Mouse (Mus musculus) cerebellum, adult 11-12 months (tissue): ENCODE data around the gene Sec24c.
"Not testable (repeated sequence)": the region's sequence is repeated elsewhere in the genome, so short reads cannot be mapped to it uniquely, and the experiment has no call there.

Experiments
- DNase-seq: peaks from one replicate; pipeline ENCODE4 v3.0.0; 2022

Sec24c gene

DNA sequence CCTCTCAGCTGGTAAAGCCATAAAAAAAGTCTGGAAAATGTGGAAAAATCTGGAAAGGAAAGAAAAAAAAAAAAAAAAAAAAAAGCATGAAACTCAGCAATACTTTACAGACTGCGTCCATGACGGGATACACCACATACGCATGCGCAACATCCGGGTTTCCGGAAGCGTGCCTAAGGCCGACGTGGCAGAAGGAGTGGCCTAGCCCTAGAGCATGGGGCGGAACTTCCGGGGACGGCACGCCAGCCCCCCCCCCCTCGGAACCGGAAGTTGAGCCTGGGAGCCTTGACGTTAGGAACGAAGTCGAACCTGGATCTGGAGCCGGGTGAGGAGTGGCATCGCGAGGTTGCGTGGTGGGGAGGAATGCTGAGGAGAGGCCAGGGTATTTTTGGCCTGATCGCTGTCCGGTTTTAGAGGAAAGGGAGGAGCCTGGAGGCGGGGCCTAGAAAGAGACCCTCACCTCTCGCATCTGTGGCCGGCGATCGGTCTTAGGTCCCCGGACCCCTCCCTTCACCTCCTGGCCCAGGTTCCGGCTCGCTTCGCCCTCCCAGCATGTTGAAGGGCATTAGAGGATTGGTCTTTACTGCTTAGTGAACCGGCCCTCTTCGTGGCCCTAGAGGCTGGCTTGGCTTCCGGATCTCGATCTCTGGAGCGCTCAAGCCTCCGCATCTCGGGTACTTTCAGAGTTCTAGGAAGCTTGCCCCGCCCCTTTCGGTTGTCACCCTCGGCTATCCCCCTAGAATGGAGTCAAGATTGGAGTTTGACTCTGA lies at the start of gene Sec24c:
Gene Sec24c (plus strand): TSS at position 245 of the 770 bp plus-strand sequence.
- peak; percentile 97 for DNase-seq

DNA sequence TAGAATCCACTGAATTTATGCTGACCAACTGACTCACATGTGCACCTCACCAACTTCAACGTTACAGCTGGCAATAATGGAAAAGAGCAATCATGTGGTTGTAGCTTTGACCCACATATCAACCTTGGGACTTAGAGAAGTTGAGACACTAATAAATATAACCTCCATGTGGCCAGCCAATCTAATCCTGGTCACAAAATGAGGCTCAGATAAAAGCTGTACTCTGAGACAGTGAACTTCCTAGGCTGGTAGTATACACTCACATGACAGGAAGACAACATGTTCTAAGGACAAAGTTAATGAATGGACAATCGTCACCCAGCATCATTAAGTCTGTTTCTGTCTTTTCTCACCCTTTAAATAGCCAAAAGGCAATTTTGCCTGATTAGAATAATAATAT lies 47.7 kb upstream of the Sec24c start:
- DNase-seq: no peak

DNA sequence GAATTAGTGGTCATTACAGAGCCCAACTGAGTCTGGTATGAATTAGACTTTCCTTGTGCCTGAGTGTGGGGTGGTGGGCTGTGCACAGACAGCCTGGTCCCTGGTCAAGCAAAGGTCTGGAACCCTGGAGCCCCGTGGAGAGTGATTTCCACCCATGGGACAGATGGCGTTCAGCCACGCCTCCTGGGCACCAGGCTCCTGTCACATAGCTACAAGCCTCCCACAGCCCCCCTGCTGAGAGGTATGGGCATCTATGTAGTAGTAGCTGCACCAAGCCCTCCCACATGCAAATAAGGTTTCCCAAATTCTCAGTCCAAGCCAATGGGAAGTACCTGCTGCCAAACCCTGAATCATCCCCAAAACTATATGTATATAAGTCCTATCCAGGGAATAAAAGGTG lies 47.1 kb upstream of the Sec24c start:
- DNase-seq: peak; percentile 37

DNA sequence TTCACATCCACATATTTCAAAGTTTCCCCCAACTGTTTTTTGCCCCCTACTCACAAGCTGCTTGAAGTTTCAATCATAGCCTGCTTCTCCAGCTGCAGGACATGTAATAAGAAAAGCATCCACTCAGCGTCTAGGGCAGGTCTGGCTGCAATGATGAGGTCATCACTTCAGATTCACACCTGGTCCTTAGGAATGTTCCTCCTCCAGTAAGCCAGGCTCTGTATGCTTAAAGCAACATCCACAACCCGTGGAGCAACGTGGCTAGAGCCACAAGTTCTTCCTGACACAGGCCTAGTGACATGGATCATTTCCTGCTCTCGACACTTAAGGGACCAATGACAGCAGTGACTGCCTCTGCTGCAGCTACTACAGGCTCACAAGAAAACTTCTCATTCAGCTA lies 42.9 kb upstream of the Sec24c start:
- DNase-seq: no peak

DNA sequence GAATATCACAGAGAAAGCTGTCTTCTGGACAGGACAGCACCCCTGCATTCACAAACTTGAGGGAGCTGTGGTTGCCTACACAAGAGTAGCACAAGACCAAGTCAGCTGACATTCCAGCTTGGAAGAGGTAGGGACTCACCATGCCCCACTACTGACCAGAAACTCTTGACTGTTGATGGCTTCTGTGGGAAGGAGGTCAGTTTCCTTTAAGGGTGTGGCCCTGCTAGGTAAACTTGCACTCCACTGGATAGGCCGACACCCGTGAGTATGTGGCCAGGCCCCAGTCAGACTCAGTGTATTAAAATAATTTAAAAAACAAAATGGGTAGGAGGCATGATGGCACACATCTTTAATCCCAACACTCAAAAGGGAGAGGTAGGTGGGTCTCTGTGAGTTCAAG lies 38.6 kb upstream of the Sec24c start:
- no peak for DNase-seq

DNA sequence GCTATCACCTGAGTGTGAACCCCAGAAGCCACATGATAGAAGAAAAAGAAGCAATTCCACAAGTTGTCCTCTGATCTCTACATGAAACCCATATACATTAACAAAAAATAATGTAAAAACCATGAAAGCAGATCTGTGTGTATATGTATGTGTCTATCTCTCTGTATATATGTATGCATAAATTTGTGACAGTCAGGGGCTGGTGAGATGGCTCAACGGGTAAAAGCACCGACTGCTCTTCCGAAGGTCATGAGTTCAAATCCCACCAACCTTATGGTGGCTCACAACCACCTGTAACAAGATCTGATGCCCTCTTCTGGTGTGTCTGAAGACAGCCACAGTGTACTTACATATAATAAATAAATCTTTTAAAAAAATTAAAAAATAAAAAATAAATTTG lies 37.1 kb upstream of the Sec24c start:
- not testable (repeated sequence) for DNase-seq

DNA sequence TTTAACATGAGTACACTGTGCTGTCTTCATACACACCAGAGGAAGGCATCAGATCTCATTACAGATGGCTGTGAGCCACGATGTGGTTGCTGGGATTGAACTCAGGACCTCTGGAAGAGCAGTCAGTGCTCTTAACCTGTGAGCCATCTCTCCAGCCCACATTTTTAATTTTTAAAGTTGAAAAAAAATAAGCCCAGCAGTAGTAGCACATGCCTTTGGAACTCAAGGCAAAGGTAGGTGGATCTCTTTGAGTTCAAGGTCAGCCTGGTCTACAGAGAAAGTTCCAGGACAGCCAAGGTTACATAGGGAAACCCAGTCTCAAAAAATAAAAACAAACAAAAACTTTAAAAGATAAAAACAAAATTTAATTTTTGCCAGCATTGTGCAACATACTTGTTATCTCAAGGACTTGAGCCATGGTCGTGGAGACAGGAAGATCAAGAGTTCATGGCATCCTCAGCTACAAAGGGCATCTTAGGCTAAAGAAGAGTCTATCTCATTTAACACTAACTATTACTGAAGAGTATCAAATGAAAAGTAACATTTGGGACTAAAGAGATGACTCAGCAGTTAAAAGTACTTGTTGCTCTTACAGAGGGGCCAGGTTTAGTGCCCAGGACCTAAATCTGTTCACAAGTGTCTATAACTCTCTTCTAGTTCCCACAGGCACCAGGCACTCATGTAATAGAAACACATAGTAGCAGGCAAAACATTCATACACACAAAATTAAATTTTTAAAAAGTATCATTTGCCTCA lies 36.1 kb upstream of the Sec24c start:
- DNase-seq: no peak

DNA sequence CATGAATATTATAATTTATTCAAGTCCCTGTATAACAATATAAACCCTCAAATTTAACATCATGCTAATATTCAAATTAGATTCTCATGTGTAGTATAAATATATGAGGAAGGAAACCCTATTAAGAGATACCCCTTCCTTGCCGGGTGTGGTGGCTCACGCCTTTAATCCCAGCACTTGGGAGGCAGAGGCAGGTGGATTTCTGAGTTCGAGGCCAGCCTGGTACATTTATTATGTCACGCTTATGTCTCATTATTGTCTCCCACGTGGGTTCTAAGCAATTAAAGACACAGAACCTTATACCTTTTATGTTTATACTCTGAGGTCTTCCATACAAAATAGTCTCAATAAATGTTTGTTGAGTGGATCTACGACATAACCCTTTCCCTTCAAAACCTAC lies 35.4 kb upstream of the Sec24c start:
- DNase-seq: no peak

DNA sequence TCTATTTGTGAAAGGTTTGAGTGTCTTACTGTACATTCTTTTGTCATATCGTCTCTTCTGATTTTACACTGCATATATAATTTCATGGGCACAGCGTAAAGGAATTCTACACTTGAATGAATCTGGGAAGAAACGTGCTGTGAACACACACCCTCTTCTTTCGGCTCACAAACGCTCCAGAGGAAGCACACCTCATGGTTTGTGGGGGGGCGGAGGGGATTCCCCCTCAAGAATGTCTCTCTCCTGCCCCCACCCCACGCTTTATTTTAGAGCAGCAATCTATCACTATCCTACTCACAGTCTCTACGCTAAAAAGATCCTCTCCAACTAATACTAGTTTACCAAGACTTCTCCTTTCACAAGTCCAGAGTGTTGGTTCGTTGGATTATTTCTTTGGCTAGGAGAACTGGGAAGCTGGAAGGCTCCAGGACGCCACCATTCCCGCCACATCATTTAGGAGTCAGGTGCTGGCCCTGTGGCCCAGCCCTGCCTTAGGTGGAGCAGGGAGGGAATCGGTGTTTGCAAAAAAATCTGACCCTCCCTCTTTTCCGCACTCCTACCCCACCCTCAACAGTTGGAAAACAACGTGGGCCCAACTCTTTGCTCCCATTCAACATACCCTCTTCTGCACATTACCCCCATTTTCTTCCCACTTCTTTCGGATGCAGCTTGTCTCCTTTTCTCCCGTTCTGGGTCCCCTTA lies 34.0 kb upstream of the Sec24c start:
- DNase-seq: peak; percentile 51

DNA sequence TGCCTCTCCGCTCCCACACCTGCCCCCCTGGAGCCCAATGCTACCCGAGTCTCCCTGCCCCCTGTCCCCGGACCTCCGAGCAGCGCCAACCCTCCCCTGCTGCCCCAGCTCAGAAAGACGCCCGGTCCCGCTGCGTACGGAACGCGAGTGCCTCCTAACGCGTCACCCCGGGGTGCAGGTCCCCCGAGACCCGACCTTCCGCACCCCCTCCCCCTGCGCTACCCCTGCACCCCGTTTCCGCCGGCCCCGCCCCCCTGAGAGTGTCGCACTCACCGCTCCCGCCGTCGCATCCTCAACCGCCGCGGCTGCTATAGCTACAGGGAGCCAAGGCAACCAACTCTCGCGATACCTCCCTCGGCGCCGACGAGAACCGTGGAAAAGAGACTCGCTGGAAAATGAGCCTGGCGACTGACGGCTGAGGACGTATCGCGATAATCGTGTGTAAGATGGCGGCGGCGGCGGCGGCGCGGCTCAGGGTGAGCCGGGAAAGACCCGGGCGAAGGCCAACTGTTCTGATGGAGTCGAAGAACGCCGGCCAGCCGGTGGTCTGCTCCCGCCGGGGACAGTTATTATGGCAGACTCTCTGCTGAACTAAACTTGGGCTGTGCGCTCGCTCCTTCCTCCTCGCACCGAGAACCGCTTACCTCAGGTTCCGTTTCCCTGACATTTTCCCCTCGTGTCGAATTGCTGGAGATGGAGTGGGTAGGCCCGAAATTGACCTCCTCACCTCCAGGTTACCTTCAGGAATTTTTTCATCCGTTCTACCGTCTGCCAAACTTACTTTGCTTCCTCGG lies 33.3 kb upstream of the Sec24c start, which contains the start of gene Usp54:
Gene Usp54 (minus strand): TSS at position 420 of the 794 bp plus-strand sequence.
- peak; percentile 96 for DNase-seq

DNA sequence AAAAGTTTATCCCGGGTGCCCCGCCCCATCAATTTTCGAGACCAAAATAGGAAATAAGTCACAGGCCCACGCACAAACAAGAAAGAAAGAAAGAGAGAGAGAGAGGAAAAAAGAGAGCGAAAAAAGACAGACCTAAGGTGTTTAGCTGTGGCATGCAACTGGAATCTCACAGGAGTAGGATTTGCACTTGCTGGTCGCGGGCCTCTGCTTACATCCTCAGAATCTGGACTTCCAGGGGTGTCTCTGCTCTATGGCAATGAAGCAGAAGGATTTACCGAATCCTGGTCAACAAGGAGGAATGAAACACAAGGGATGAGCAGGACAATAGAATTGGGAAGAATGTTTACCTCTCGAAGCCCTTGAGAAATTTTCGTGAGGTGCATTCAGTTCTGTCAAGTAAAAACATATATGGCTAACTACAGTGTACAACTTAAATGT lies 32.7 kb upstream of the Sec24c start:
- no peak for DNase-seq

DNA sequence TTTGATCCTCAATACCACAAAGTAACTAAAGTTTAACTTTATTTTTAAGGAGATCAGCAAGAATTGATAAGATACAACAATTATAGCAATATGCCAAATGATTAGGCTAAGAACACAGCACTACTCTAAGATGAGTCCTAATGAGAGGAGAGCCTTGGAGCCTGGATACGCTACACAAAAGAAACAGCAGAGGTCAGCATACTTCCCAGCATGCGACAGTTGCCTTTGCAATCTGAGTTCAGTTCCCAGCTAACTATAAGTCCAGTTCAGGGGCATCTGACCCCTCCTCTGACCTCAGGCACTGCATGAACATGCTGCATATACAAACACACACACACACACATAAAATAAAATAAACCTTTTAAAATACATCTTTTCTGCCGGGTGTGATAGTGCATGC lies 28.6 kb upstream of the Sec24c start:
- no peak for DNase-seq

DNA sequence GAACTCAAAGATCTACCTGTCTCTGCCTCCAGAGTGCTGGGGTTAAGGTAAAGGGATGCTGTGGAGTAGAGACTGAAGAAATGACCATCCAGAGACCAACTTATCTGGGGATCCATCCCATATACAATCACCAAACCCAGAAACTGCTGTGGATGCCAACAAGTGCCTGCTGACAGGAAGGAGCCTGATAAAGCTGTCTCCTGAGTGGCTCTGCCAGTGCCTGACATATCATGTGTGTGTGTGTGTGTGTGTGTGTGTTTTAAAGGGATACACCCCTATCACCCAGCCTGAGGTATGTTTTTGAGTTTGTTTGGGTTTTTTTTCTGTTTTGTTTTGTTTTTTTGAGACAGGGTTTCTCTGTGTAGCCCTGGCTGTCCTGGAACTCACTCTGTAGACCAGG lies 27.7 kb upstream of the Sec24c start:
- DNase-seq: no peak

DNA sequence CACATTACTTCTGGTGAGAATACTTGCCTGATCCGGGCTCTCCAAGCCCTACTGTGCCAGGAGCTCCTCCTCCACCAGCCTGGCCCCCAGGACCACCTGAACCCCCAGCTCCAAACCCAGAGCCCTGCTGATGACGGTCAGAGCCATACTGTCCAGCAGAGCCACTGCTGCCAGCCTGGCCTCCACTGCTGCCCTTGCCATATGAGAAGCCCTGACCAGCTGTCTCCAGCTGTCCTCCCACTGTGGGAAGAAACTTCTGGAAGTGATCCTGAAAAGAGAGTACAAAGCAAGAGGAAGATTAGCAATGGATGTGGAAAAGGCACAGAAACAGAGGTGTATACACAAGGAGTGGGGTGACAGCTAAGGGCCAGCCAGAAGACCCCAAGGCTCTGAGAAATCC lies 23.1 kb upstream of the Sec24c start:
- DNase-seq: no peak

DNA sequence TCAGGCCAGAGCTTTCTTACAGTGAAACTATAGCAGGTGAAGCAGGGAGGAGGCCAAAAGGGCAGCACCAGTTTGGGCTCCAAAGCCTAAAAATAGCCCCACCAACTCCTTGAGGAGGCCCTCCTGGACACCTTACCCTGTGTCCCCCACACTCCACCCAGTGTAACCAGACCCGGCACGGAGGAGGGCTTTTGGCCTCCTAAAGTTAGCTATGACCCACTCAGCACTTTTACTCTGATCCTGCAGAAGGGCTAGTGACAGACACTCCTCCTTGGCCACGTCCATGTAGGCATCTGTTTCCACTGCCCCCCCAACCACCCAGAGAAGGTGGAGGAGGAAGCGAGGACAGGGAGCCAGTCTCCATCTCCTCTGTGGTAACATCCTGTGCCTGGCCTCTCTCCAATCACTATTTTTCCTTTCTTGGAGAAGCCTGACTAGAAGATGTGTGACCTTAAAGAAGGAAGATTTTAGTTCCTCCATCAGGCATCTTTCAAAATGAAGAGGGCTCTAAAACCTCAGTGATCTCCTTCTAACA lies 22.3 kb upstream of the Sec24c start:
- no peak for DNase-seq

DNA sequence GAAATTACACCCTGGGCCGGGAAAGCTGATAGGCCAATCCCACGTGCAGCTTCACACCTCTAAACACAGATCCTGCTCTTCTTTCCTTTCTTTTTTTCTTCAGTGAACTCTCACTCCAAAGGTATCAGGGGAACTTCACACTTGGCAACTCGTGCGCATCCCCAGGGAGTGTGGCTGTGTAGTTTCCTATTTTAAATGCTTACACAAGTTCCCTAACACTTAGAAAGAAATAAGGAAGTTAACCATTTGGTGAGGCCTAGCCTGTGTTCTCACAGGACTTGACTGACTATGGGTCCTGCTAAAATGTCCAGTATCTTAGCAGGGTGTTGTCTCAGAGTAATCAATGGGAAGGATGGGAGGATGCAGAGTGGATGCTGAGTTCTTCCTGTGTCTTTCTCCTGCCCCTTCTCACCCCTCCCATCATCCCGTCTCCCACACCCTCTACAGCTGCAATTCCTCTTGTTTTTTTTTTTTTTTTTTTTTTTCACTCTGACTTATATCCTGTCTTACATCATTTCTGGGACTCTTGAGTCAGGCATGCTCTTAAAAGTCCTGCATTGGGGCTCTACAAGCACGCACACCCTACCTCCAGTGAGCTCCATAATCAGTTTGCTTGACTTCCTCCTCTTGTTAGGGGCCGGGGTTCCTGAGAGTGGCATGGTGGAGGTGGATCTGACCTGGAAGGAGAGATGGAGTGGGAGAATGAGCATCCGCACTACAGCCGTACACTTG lies 19.3 kb upstream of the Sec24c start:
- DNase-seq: no peak

DNA sequence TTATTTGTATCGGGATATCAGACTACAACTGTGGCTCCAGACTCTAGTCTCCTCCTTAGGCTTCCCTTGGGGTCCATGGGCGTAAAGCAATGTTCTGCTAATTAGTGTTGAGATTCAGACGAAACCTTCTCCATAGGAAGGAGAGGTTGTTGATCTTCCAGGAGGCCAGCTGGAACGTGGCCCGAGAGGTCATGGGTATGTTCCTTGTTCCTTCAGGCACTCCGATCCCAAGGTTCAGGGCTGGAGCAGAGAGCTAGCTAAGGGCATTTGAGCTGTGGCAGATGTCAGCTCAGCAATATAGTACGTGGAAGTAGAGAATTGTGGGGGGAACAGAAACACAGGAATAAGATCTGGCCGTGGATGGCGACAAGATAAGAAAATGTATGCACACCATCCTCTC lies 18.4 kb upstream of the Sec24c start:
- no peak for DNase-seq

DNA sequence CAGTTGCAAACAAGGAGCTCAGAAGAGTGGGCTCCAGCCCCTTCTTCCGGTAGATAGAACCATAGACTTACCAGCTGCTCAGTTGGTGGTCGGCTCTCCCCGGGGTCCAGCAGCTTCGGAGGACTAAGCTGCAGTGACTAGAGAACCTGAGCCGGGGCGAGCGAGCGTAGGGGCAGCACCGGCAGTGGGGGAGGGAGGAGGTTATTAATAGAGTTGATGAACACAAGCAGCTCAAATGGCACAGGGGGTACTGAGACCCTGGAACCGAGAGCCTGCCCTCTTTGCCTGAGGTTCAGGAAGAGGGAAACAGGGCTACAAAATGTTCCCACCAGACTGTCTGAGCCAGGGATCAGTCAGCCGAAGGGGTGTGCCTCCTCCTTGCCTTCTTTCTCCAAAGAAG lies 17.7 kb upstream of the Sec24c start, which contains the start of gene Myoz1:
Gene Myoz1 (minus strand): TSS at position 180 of the 400 bp plus-strand sequence.
- DNase-seq: no peak

DNA sequence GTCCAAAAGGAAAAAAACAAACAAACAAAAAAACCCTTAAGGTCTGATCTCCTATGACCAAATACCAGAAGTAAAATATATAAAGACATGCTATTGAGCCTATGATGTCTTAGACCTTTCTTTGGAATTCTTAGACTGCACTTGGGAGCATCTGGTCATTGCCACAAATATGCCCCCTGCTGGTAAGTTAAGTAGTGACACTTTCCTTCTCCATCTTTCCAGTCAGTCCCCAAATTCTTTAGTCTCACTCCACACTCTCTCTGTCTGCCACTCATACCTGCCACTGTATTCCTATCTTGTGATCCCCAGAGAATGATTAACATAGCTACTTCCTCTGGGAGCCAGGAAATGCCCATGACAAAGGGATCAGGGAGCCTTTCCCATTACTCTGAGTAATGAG lies 15.8 kb upstream of the Sec24c start:
- DNase-seq: no peak

DNA sequence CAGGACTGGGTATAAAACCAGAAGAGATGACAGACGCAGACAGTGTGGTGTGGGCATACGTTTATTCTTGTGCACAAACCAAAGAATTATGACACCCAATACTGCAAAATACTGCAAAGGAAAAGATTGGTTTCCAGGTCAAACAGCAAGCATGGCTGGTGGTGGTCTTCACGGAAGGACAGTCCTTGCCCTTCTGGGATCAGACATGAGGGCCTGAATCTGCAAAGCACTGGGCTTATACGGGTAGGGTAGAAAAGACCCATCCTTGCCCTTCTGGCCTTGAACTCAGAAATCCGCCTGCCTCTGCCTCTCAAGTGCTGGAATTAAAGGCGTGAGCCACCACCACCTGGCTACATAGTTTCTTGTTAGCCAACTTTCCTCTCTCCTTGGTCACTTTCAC lies 15.2 kb upstream of the Sec24c start:
- no peak for DNase-seq

DNA sequence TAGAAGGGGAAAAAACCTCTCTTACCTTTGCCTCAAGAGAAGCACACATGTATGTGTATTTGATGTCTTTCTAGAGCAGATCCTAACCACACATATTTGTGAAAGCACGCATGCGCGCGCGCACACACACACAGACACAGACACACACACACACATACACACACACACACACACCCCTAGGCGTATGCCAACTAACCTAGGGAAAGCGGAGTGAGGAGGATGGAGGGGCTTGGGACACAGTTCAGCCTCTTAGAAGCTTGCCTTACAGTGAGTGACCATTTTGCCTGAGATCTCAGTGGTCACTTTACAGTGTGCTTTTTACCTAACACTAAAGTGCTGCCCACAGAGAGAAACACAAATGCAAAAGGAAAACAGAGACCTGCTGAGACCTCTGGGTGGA lies 14.4 kb upstream of the Sec24c start:
- no peak for DNase-seq
